Mouse (Mus musculus) embryo, embryonic 11.5 days (tissue): ENCODE data around the gene Olfr392.

Experiments
- DNase-seq: peaks from one replicate; pipeline ENCODE4 v3.0.0-alpha.2; 2012; ENCODE audit warnings: low read depth, low spot score

Gene Olfr392

GRCm38 (mm10) chr11:73816949-73817348 lies at the start of gene Olfr392:
Gene Olfr392, minus strand, starts transcription at chr11:73817049.
- DNase-seq = no peak

GRCm38 (mm10) chr11:73851354-73851753 lies 34.5 kb upstream of the Olfr392 start, which contains the start of gene Olfr393:
Gene Olfr393, minus strand, starts transcription at chr11:73851454.
- no peak for DNase-seq

GRCm38 (mm10) chr11:73802952-73803351 lies 13.9 kb downstream of the Olfr392 start, which contains the start of gene Olfr391-ps:
Gene Olfr391-ps, minus strand, starts transcription at chr11:73803052.
- DNase-seq = no peak

- DNase-seq = no peak
Observed at GRCm38 (mm10) chr11:73782664-73783063, 34.2 kb downstream of the Olfr392 start, which contains the start of gene Olfr390. Gene Olfr390, plus strand, starts transcription at chr11:73782964.

DNA sequence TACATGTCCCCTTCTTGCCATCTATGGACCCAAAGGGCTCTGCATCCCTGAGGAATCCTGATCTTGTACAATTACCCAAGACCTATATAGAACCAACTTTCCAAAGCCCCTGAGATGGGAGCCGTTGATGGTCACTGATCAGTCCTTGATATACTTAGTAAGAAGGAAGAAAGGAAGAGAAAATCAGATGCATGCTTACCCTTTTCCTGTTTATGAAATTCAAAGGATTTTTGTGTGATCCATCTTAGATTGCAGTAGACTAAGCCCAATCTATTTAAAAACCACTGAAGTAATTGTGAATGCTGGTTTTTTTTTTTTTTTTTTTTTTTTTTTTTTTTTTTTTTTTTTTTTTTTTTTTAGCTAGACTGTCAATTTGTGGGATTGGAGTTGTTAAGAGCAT lies 36.2 kb downstream of the Olfr392 start, which contains the start of gene Olfr389:
TSS of gene Olfr389 (minus strand) at position 101 of the 400 bp plus-strand sequence.
- no peak for DNase-seq
